Mouse (Mus musculus): ENCODE measurements around the gene Muc5b.

Gene Muc5b

DNA sequence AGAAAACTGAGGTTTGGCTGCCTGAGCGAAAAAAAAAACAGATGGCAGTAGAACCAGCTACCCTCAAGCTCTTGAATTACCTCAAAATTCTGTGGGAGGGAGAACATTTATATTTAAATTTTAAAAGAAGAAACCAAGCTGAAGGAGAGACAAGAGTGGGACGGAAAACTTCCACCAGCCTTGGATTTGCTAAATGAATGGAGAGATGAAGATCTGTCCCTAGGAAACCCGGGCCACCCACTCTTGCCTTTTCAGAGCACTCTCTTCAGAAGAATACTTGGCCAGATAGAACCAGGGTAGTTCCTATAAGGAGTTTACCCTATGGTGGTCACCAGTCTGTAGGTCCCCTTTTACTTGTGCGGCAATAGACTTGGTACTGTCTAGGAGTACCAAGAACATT lies 63.9 kb downstream of the Muc5b start:
- peak; percentile 23 to 25 for DNase-seq (ENCODE audit: low spot score in 2 of 2)

DNA sequence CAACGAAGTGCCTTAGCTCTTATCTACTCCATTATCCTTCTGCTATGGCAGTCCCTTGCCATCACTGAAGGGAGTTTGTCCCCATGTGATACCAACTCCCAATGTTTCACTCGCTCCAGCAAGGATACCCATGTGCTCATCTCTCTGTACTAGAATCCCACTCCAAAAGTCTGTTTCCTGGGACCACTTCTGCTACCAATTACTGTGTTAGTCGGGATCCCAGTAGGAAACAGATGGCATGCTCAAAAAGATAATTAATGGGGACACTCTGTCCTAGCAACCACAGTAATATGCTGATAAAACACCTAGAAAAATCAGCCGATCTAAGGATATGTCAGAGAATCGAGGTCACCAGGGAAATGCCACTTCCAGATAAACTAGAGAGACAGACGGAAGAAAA lies 69.7 kb downstream of the Muc5b start:
- DNase-seq (ENCODE audit: low spot score in 2 of 2): no peak

DNA sequence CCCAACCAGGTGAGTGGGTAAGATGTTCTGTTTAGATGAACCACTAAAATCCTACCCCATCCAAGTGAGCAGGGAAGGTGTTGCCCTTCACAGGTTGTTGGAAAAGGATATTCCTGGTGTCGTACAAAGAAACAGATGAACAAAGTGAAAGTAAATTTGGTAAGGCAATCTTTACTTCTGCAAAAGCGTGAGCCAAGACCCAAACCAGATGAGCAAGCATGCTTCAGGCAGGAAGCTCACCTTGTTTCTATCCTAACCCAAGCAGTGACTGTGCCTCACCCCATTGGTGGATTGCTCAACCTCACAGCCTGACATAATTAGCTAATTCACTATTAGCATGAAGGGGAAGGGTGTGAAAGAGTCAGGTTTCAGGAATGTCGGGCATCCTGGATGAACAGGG lies 72.4 kb downstream of the Muc5b start:
- DNase-seq (ENCODE audit: low spot score in 2 of 2): no peak

DNA sequence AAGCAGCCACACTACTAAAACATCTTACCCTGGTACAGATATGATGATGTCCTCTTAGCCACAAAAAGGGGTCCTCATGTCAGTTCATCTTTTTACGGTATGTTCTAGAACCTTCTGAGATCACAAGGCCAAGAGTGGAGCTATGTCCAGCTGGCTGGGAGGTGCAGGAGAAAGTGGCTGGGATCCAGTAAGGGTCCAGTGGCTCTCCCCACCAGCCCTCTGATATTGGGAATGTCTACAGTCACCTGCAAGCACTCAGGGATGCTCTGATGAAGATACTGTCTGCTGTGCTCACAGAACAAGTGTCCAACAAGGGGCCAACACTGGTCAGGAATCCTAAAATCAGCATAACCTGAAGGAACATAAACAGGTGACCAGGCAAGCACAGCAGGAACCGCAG lies 79.5 kb downstream of the Muc5b start, which contains the start of gene Tollip:
TSS of gene Tollip (minus strand) at position 101 of the 400 bp plus-strand sequence.
- no peak for DNase-seq (ENCODE audit: low spot score in 2 of 2)

Measured in frontal cortex, postnatal 25 days (tissue).